Mouse (Mus musculus): ENCODE data around the gene Sobp.
A peak's percentile ranks its signal among the peaks of the same experiment; 100 is the strongest.

The Sobp gene

DNA sequence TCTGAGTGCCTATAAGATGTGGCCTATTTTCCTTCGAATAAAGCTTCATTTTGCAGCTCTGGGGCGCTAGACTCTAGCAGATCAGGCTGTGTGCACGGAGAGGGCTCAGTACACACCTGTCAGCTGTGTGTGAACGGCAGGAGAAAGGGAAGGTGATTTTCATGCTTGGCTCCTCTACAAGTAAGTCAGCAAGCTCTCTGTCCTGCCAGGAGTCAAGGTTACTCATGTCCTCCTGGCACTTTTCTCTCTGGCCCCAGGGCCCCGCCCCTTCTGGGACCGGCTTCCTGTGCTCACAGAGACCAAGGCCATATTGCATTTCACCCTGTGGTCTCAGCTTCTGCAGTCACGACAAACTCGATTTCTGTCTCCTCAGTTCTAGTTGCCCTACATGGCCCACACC lies 138.8 kb downstream of the Sobp start:
- 0 out of 2 replicates have a peak, but pooled peaks have one; percentile 28 for ATAC-seq (ENCODE audit: low TSS enrichment)

DNA sequence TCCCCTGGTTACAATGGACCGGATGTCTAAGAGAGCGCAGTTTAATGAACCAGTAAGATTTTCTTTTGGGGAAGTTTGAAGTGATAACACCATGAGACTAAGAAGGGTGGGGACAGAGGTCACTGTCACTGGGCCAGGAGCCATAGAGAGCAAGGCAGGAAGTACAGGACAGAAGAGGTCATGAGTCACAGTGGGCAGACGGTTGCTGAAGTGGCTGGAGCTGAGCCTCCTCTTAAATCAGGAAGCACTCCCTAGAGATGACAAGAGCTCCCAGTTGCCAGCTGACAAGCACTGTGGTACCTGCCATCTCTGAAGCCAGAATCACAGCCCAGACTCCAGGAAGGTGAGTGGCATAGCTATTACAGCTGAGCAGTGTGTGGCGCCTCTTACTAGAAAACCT lies 139.5 kb downstream of the Sobp start:
- no peak for ATAC-seq (ENCODE audit: low TSS enrichment)

DNA sequence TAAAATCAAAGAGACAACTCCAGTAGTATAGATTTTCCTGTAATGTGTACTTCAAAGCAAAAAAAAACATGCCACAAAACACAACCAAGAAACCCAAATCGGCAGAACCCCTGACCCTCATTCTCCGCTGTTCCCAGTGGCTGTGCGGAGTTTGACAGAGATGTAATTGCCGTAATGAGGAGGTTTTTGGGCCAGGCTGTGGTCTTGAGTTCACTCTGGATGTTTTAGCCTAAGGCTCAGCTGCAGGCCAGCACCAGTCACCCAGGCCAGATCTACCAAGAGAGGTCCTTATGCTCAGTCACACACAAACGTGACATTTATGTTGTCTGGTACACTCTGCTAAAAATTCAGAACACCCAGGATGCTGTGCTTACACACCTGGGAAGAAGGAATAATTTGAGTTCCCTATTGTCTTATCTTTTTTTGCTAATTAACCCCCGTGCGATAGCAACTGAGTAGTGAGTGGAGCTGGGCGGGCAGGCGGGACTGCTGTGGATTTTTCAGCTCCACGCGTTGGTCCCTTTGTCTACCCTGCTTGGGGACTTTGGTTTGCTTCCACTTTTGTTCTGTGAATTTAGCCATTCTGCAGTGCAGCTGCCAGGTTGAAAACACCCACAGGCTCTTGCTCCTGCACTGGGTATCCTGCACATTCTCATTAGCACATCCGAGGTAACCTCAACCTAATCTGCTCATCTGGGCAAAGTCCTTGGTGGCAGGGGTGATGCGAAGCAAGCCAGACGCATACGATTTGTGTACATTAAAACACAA lies 140.7 kb downstream of the Sobp start:
- peak; percentile 51; the same call in 1 of the 2 replicates for ATAC-seq (ENCODE audit: low TSS enrichment)

DNA sequence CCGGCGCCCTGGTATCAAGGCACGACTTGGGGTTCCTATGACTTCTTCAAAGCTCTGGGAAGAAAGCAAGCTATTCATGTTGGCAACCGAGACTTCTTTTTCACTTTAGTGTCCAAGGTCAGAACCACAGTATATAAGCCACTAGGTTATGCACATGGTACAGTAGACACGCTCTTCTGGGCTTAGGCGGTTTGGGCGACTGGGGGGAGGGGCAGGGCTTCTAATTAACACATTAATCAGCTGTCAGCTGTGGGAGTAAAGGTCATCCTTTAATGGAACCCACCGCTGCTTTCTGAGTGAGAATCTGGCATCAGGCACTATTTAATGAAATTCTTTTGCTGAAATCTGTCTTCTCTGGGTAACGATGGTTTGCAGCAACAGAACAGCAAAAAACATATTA lies 147.3 kb downstream of the Sobp start:
- no peak for ATAC-seq (ENCODE audit: low TSS enrichment)

DNA sequence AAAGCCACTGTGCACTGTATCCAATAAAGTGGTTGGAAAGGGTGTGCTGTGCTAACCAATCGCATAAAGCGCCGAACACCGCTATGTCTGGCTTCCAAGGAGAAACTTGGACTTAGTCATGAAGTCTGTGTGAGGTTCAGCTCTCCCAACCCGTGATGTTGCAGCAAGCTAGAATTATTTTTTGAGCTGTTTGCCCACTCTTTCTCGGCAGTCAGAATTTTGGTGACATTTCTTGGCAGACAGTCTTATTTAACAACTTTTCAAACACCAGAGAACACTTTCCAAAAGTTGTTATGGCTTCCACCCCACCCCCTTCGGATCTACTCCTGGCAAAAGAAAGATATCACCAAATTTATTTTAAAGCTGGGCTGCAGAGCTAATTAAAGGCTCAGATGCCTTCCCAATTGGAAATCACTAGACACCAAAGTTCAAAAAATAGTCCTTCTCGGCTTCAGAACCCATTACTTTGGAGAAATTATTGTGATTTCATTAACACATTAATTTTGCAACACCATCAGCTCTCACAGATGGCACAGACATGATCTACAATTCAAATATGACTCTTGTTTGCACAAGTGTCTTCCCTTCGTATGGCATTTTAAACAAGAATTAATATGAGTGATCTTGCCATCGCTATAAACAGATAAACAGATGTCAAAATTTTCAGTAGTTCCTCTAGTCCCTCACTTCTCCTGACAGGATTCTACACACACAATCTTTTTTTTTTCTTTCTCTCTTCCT lies 150.7 kb downstream of the Sobp start:
- ATAC-seq (ENCODE audit: low TSS enrichment), result peak; percentile 78

DNA sequence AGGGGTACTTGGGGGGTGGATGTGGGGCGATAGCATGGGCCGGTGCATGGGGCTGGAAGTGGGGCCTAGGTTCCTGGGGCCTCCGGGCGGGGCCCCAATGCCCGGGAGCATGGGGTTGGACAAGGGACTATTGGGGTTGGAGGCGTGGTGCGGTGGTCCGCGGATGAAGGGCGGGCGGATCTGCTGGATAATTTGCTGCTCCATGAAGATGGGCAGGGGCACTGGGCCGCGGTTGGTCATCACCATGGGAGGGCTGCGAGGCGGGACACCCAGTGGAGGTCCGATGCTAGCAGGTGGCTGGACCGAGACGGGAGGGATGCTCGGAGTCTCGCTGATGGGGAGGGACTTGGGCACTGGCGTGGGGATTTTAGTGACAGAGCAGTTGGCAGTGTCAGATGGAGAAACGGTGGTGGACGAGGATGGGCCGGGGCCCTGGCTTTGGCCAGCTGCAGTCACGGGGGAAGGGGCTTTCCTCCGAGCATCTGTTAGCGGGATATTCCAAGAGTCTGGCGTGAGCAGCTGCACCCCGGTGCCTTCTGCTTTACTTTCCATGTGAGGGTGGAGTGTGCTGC lies 152.1 kb downstream of the Sobp start:
- ATAC-seq (ENCODE audit: low TSS enrichment), result no peak

DNA sequence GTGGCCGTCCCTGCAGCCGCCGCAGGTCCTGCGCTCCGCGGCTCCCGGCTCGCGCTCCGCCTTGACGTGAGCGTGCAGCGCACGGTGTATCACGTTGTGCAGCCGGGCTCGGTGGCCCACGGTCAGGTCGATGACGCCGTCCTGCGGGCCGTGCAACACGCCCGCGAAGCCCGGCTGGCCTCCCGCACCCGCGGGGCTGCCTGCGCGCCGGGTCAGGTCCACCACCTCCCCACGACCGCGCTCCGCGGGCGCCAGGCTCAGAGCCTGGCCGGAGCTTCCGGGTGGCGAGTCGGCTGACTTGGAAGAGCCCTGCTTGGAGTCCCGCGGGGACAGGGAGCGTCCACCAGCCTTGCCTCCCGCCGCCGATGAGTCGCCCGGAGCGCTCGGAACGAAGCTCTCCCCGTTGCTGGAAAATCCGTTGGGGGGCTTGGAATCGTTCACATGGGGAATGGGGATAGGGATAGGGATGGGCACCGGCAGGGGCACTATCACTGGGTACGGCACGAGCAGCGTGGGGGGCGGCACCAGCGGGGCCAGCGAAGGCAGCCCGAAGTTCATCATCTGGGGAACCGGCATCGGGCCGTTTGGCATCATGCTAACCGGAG lies 152.7 kb downstream of the Sobp start:
- peak; percentile 24 for ATAC-seq (ENCODE audit: low TSS enrichment)

DNA sequence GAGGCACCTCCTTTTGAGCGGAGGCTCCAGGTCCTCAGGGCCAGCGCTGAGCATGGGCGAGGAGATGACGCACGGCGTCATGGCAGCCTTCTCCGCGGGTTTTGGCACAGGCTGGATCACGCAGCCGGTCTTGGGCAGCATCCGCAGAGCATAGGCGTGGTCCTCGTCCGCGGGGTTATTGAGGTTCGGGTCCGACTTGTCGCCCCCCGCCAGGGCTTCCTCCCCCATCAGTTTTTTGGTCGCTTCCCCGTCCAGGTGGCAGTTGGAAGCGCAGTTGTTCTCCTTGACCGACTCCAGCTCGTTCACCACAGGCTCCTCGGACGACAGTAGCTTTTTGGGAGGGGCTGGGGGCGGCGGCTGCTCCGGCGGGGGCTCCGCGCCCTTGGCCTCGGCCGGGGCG lies 153.3 kb downstream of the Sobp start:
- ATAC-seq (ENCODE audit: low TSS enrichment), result peak; percentile 28; the same call in 1 of the 2 replicates

DNA sequence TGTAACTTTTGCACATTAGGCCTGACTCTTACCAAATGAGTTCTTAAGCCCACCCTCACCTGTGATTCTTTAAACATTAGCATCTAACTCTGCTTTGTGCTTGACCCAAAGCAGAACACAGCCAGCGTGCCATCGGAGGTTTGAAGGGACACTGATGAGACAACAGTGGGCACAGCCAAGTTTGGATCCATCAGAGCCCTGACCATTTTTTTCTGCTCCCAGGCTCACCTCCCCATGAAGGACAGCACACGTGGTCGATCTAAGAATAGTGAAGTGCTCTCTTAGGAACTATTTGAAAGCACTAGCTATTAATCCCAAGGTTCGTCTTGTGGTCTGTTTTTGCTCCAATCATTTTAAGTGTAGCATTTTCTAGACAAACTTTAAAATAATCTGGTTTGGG lies 159.5 kb downstream of the Sobp start:
- ATAC-seq (ENCODE audit: low TSS enrichment), result no peak

DNA sequence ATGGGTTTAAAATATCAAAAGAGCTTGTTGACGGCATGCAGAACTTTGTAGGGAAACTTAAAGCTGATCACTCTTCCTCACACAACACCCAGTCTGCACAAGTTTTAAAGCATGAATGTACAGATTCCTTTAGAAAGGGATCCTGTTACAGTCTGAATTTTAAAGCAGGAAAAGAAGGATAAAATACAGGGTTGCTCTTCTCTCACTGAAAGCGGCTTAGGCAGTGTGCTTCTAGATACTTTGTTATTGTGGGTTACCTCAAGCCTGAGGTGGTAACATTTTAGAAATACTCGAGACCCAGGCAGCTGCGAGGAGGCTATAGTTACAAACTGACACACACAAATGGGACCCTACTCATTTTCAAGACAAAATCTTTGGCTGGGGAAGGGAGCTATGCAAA lies 160.0 kb downstream of the Sobp start:
- ATAC-seq (ENCODE audit: low TSS enrichment), result no peak

DNA sequence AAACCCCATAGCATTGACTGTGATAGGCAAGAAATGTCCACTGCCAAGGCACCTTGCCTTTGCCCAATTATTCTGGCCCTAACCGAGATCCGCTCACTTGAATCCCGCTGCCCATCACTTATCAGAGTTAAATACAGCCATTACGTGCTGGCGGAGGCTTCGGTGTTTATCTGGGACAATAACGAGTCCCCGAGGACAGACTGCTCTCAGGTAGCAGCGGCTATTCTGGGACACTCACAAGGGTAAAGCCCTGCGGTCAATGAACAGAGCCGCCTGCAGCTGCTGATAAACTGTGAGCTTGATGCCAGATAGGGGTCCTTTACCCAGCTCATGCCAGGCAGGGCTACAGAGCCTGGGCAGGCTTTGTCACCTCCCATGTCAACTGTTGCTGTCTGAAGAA lies 166.2 kb downstream of the Sobp start:
- no peak for ATAC-seq (ENCODE audit: low TSS enrichment)

DNA sequence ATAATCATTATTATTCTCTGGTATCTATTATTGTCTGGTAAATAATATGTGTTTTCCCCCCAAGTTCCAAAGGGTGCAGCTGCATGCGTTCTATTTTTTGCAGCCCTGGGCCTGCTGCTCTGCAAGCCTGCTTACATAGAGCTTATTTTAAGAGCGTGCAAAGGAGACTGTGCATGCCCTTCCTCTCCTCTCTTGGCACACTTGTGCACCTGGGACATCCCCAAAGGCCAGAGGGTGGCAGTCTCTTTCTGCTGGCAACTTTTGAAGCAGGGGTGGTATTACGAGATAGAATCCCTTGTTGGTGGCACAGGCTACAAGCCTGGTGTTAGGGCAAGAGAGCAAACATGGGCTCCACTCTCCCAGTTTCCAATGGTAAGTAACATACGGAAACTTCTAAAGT lies 167.8 kb downstream of the Sobp start:
- ATAC-seq (ENCODE audit: low TSS enrichment), result peak; percentile 57

DNA sequence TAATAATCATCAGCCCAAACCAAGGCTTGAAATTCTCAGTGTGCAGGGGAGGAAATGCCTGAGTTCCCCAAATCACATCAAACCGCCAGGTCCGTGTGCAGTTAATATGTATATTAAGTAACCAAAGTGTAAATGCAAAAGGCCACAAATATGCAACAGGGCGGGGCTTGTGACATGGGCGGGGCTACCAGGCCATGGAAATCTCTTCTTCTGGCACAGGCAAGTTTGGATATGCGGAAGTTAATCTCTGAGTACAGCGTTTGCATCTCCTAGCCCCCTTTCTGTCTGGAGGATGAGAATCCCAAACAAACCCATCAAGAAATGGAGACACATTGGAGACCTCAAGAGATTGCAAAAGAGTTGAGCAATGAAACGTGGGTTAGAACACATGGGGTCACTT lies 168.7 kb downstream of the Sobp start:
- ATAC-seq (ENCODE audit: low TSS enrichment), result no peak

DNA sequence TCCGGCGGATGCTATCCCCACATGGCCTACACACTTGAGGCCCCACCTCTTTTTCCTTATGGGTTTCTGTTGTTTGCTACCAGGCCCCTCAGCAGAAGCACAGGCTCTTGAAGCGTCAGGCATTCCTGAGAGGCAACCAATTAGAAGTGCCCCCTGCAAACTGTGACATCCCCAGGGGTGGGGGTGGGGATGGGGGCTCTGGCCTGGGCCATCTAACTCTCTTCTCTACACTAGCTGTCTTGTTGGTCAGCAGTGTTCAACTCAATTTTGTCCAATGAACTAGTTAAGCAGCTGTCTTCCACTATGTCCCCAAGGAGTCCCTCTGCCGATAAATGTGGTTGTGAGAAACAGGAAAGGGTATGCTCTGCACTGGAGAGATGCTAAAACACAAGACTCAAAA lies 169.3 kb downstream of the Sobp start:
- no peak for ATAC-seq (ENCODE audit: low TSS enrichment)

DNA sequence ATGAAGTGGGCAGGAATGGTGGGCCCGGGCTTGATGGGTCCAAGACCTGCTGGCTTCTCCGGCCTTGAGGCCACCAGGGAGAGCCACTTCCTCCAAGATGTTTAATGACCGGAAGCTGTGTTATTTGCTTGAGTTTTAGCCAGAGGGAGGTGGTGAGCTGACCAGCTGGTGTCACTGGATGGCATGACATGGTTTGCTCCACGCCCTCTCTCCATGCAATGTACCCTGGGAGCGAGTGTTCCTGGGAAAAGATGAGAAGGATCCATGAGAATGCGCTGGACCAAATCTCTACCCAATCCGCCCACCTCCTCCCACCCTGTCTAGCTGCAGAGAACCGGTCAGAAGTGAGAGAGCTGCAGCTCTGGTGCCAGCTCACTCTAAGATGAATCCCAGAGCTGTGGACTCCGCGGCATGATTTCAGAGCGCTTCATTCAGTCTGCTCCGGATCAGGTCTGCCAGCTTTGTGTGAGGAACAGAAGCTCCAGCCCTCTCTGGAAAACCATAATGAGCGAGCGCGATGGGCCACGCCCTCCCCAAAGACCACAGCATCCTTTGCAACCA lies 170.1 kb downstream of the Sobp start:
- ATAC-seq (ENCODE audit: low TSS enrichment), result peak; percentile 63

DNA sequence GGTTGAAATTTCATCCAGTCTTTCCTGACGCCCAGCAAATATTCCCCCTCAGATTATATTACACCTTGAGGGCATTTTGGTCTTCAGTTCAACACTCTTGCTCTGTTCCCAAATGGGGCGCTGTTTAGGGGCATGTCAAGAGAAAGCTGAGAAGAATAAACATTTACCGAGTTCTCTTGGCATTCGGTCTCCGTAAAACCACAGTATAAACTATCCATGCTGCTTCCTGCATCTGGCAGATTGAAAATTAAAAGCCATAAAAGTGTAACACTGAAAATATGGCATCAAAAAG lies 170.9 kb downstream of the Sobp start:
- no peak for ATAC-seq (ENCODE audit: low TSS enrichment)

DNA sequence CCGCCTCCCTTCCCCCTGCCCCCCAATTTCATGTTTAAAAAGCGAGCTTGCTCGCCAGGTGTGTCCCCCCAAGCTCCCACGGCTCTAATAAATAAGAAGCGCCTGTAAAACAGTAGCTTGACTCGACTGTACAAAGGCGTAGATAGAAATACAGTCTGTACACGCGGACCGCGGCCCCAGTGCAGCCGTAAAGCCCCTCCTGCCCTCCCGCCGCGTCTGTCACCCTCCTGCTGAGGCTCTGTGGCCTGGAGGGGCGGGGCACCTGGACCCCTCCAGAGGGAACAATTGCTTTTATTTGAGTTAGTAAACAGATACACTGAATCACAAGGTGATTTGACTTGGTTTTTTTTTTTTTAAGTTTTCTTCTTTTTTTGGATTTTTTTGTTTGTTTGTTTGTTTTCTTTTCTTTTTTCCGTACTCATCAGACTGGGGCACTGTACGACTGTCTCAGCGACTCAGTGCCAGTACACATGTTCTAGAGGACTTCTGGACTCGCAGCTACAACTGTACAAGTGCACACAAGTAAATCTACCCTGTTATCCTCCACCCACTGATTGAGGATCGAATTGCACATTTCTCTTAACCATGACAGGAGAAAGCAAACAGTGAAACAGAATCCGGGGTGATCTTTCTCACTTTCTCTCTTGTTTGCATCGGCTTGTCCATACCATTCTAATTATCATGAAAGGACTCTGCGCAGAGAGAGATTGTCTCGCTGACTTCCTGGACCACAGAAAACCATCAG lies 171.4 kb downstream of the Sobp start:
- ATAC-seq (ENCODE audit: low TSS enrichment), result no peak

DNA sequence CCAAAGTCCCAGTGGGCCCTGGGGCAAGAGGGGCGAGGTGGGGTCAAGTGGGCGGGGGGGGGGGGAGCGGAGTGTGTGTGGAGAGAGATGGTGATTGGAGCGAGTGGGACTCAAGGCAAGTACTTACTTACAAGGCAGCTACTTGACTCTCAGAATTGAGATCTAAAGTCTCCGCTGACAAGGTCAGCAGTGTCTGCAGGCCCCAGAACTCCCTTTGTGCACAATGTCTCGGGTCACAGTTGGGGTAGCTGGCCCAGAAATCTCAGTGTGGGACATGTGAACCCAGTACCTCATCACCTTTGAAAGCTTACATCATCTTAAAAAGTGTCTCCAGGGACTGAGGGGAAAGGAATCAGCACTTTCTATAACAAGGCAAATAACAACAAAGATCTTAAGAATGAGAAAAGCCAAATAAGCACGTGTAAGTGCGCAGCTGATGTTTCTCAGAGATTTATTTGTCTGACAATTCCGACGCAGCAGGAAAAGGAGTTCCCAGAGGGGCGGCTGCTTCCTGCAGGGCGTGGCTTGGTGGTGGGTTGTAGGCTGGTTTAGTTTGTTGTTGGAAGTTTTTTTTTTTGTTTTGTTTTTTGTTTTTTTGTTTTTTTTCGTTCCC lies 172.2 kb downstream of the Sobp start:
- no peak for ATAC-seq (ENCODE audit: low TSS enrichment)

DNA sequence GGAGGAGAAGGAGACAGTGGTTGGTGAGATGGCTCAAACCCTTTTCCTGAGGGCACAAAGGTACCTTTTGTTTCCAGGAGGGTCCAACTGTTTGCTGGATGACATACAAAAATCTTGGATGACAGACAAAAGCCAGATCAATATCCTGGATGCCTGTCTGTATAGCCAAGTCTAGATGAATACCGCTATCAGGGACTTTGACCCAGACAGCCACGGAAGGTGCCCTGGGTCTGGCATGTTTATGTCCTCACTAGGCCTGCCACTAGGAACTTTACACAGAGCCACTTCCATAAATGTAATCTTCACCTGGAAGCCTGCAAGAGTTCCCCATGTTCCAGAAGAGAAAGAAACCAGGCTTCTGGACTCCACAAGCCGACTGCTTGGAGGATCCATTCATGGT lies 172.9 kb downstream of the Sobp start:
- ATAC-seq (ENCODE audit: low TSS enrichment), result no peak

DNA sequence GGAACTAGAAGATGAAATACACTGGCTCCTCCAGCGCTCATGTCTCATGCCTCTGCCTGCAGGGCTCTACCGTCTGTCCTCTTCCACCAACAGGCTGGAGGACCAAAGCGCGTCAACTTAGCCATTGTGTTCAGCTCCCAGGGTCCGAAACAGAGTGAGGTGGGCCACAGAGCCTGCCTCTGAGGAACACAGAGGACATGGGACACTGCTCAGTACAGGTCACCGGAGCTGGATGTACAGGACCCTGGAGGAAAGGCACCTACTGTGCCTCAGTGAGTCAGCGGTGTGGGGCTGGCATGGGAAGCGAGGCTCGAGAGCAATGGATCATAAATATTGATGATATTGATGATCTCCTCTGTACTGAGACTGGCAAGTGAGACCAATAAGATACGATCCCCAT lies 175.0 kb downstream of the Sobp start:
- ATAC-seq (ENCODE audit: low TSS enrichment), result no peak

DNA sequence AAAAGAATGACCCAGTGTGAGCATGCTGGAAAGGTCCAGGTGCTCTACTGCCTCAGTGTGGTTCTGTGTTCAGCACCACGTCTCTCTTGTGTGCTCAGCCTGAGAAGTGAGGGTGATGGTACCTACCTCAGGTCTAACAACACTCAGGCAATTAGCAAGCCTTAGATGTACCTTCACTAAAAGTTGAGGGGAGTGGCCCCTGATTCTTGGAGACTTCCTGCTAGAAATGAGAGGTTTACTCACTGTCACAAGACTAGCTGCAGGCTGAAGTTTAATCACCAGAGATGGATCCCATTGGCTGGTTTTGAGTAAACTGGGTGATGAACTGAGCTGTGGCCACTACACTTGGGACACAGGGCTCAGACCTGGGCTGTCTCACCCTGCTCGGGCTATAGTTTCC lies 177.1 kb downstream of the Sobp start:
- no peak for ATAC-seq (ENCODE audit: low TSS enrichment)
